Mouse (Mus musculus) hindbrain, embryonic 14.5 days (tissue): ENCODE data around the gene Stx1b. TPM values are rescaled to one million over a fixed set of nuclear protein-coding genes. Genes with fewer than 3 reads are reported as not detected.
A peak's percentile ranks its signal among the peaks of the same experiment; 100 is the strongest.

Experiments
- ATAC-seq: fragments of 200-750 bp; cut with Nextera tagmentation; 2 replicates; pipeline ENCODE4 v1.8.0; 2017; ENCODE audit warnings: moderate number of reproducible peaks, mild to moderate bottlenecking, moderate TSS enrichment, moderate library complexity; ENCODE audit not compliant: low FRiP score
- DNase-seq: peaks from one replicate; pipeline ENCODE4 v3.0.0-alpha.2; 2015; ENCODE audit warnings: low spot score
- H3K27ac ChIP-seq: fragments of 300-500 bp; sonication (generic); 2 replicates; pipeline ENCODE4 v1.5.1; 2014; ENCODE audit warnings: mild to moderate bottlenecking, moderate library complexity
- H3K27me3 ChIP-seq: fragments of 300-500 bp; sonication (generic); 2 replicates; pipeline ENCODE4 v1.6.1; 2014; ENCODE audit warnings: mild to moderate bottlenecking, low read length, mixed read lengths; ENCODE audit not compliant: control insufficient read depth, insufficient read depth
- H3K36me3 ChIP-seq: fragments of 300-500 bp; sonication (generic); replicated peaks from 2 replicates; pipeline ENCODE4 v1.6.1; 2014; ENCODE audit not compliant: control insufficient read depth, insufficient read depth
- H3K4me1 ChIP-seq: fragments of 300-500 bp; sonication (generic); replicated peaks from 2 replicates; pipeline ENCODE4 v1.6.1; 2014; ENCODE audit warnings: antibody characterized with exemption, low read length, mixed read lengths; ENCODE audit not compliant: control insufficient read depth, insufficient read depth
- H3K4me2 ChIP-seq: fragments of 300-500 bp; sonication (generic); replicated peaks from 2 replicates; pipeline ENCODE4 v1.6.1; 2014; ENCODE audit warnings: mild to moderate bottlenecking, moderate library complexity
- H3K4me3 ChIP-seq: fragments of 300-500 bp; sonication (generic); replicated peaks from 2 replicates; pipeline ENCODE4 v1.5.1; 2014; ENCODE audit warnings: mild to moderate bottlenecking, low read length
- H3K9ac ChIP-seq: fragments of 300-500 bp; sonication (generic); 2 replicates; pipeline ENCODE4 v1.6.1; 2014
- H3K9me3 ChIP-seq: fragments of 300-500 bp; sonication (generic); 2 replicates; pipeline ENCODE4 v1.6.1; 2016; ENCODE audit warnings: low read length; ENCODE audit not compliant: control insufficient read depth
- WGBS: fragments of 180-500 bp; shearing (Covaris S2); extraction: QIAGEN DNeasy Blood & Tissue Kit; methylation state at CpG from one replicate; pipeline ENCODE4 v1.1.7; 2014; 5-methylcytosine and 5-hydroxymethylcytosine counted together
- polyA plus RNA-seq: library from polyadenylated mRNA; unstranded; fragments of >200 nt; fragmentation: Nextera tagmentation; extraction: Ambion mirVana; gene quantifications from 2 replicates; pipeline ENCODE4 v1.2.1, GENCODE M21; 2014

The Stx1b gene
- polyA plus RNA-seq, 1 experiment from 2014 or later: 59.7 TPM

GRCm38 (mm10) chr7:127810650-127811049, 13.7 kb downstream of the Stx1b start:
- Histone ChIP-seq H3K36me3 (peaks cover 89% of the 10 kb centered on the region), H3K4me2 (no peak overlapping the region), H3K4me3 (no peak overlapping the region), H3K9me3 (no peaks in the 10 kb centered on the region), H3K4me1 (no peaks in the 10 kb centered on the region), H3K27me3 (no peaks in the 10 kb centered on the region), H3K9ac (no peak overlapping the region), H3K27ac (no peak overlapping the region)
- WGBS: 77% methylated on average over 10 of the region's 10 CpGs
- ATAC-seq (no peak), DNase-seq (no peak)

GRCm38 (mm10) chr7:127809846-127810245, 14.5 kb downstream of the Stx1b start:
- ATAC-seq: no peak
- no peak overlapping the region for H3K4me3 ChIP-seq
- peaks cover 87% of the 10 kb centered on the region for H3K36me3 ChIP-seq
- H3K9me3 ChIP-seq: no peaks in the 10 kb centered on the region
- no peak overlapping the region for H3K27ac ChIP-seq
- H3K4me1 ChIP-seq: no peaks in the 10 kb centered on the region
- no peak overlapping the region for H3K9ac ChIP-seq
- no peaks in the 10 kb centered on the region for H3K27me3 ChIP-seq
- DNase-seq: no peak
- WGBS: 94% methylated on average over 1 of the region's 1 CpGs
- no peak overlapping the region for H3K4me2 ChIP-seq

DNA sequence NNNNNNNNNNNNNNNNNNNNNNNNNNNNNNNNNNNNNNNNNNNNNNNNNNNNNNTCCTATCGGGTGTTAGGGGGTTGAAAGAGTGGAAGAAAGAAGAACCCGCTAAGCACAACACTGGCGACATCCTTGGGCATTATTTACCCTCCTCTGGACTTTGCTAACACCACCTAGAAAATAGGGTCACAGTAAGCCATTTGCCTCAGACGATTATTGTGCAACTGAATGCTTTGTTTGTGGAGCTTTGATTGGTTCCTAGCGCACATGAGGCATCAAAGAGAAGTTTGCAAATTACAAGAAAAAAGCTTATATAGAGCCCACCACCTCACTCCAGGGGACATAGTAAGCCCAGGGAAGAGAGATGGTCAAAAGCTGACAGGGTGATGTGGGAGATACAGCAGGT, 15.5 kb downstream of the Stx1b start:
- Histone ChIP-seq H3K4me1 (no peaks in the 10 kb centered on the region), H3K9me3 (no peaks in the 10 kb centered on the region), H3K36me3 (peaks cover 78% of the 10 kb centered on the region), H3K27me3 (no peaks in the 10 kb centered on the region), H3K27ac (no peak overlapping the region), H3K4me3 (no peak overlapping the region), H3K9ac (no peak overlapping the region), H3K4me2 (no peak overlapping the region)
- no peak for DNase-seq
- ATAC-seq: no peak
- 80% methylated on average over 5 of the region's 5 CpGs for WGBS

DNA sequence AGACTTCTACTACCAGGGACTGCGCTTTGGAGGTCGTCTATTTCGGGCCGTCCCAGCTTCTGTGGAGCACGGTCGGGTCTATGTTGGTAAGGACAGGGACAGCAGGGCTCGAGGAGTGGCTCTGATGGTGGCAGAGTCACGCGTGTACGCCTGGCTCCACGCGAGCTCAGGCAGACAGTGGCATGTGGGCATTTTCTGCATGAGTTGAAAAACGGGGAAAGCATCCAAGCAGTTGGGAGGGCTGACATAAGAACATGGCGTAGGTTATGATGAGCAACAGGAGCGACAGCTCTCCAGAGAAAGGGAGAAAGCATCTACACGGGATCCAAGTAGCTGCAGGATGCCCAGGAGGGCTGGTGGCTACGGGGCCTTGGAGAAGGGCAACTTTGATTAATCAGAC, 22.0 kb downstream of the Stx1b start:
- no peaks in the 10 kb centered on the region for H3K27me3 ChIP-seq
- H3K9me3 ChIP-seq: no peaks in the 10 kb centered on the region
- H3K9ac ChIP-seq: no peak overlapping the region
- peaks cover 56% of the 10 kb centered on the region for H3K36me3 ChIP-seq
- H3K4me3 ChIP-seq: no peak overlapping the region
- no peak for DNase-seq
- WGBS: 93% methylated on average over 17 of the region's 17 CpGs
- H3K27ac ChIP-seq: no peak overlapping the region
- H3K4me2 ChIP-seq: no peak overlapping the region
- H3K4me1 ChIP-seq: 0 out of 2 replicates have a peak, but pooled peaks cover 5% of the 10 kb centered on the region
- no peak for ATAC-seq

DNA sequence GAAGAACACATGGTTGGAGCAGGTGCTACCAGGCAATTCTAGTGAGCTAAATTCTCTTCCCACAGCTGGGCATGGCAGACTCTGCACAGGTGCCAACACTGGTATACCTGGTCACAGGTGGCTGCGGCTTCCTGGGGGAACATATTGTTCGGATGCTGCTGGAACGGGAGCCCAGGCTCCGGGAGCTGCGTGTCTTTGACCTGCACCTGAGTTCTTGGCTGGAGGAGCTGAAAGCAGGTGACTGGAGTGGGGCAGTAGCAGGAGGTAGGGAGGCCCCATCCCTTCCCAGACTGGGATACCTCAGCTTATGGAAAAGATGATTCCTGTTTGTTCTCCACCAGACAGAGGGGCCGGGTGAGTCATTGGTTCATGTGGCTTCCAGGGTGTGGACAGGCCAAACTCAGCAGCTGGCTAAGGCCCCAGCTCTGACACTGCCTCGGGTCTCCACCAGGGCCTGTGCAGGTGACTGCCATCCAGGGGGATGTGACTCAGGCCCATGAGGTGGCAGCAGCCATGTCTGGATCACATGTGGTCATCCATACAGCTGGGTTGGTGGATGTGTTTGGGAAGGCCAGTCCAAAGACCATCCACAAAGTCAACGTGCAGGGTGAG, 23.2 kb downstream of the Stx1b start:
- Histone ChIP-seq H3K4me3 (no peak overlapping the region), H3K27ac (no peak overlapping the region), H3K36me3 (peaks cover 61% of the 10 kb centered on the region), H3K27me3 (no peaks in the 10 kb centered on the region), H3K4me1 (0 out of 2 replicates have a peak, but pooled peaks cover 5% of the 10 kb centered on the region), H3K9ac (no peak overlapping the region), H3K9me3 (no peaks in the 10 kb centered on the region), H3K4me2 (peak overlapping the region; percentile 24; the same call in 1 of the 2 replicates)
- DNase-seq: no peak
- 91% methylated on average over 8 of the region's 8 CpGs for WGBS
- 0 out of 2 replicates have a peak, but pooled peaks have one; percentile 1 for ATAC-seq

GRCm38 (mm10) chr7:127800435-127801009, 23.8 kb downstream of the Stx1b start, which contains the start of gene Hsd3b7:
Hsd3b7 (plus strand) TSS chr7:127800604.
- peak within 1 kb of the TSS; percentile 24 for H3K4me2 ChIP-seq
- H3K27me3 ChIP-seq: no peaks in the 10 kb centered on the region
- no peaks in the 10 kb centered on the region for H3K9me3 ChIP-seq
- 0 out of 2 replicates have a peak, but pooled peaks cover 5% of the 10 kb centered on the region for H3K4me1 ChIP-seq
- H3K27ac ChIP-seq: peak within 1 kb of the TSS; percentile 6; the same call in 1 of the 2 replicates
- no peak within 1 kb of the TSS for H3K4me3 ChIP-seq
- WGBS: 44% methylated on average over 4 of the region's 6 CpGs
- DNase-seq: peak; percentile 80
- H3K9ac ChIP-seq: no peak within 1 kb of the TSS
- H3K36me3 ChIP-seq: peaks cover 63% of the 10 kb centered on the region
- peak; percentile 64 for ATAC-seq

DNA sequence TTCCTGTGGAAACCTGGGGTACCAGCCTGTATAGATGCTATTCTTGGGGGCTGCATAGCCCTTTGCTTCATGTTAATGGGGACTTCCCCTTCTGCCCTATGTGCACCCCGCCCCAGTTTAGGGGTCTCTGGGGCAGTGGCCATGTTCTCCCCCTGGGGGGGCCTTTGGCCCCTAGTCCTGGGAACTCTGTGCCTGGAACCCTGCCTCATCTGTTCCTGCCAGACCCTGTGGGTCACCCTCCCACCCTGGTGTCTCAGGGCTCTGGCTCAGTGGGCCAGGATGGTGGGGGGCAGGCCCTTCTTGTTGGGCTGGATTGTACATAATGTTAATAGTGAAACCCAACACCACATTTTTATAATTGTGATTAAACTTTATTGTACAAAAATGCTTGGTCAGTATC, 24.6 kb downstream of the Stx1b start:
- peaks cover 66% of the 10 kb centered on the region for H3K36me3 ChIP-seq
- ATAC-seq: no peak
- 0 out of 2 replicates have a peak, but pooled peaks cover 5% of the 10 kb centered on the region for H3K4me1 ChIP-seq
- 100% methylated on average over 1 of the region's 1 CpGs for WGBS
- no peak for DNase-seq
- no peaks in the 10 kb centered on the region for H3K9me3 ChIP-seq
- H3K9ac ChIP-seq: no peak overlapping the region
- H3K4me3 ChIP-seq: no peak overlapping the region
- H3K27ac ChIP-seq: peak overlapping the region; percentile 6; the same call in 1 of the 2 replicates
- no peaks in the 10 kb centered on the region for H3K27me3 ChIP-seq
- no peak overlapping the region for H3K4me2 ChIP-seq

DNA sequence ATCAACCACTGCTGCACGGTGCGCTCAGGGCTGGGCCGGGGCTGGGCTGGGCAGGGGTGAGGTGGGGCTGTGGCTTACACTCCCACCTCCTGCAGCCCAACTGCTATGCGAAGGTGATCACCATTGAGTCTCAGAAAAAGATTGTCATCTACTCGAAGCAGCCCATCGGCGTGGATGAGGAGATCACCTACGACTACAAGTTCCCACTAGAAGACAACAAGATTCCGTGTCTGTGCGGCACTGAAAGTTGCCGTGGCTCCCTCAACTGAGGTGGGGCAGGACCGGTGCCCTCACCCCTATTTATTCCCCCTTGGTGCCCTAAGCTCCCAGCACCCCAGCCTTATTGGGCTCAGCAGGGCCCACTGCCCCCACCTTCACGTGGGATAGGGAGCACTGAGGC, 25.1 kb downstream of the Stx1b start:
- ATAC-seq (no peak), DNase-seq (no peak)
- Histone ChIP-seq H3K4me3 (no peak overlapping the region), H3K36me3 (peaks cover 71% of the 10 kb centered on the region), H3K9me3 (no peaks in the 10 kb centered on the region), H3K9ac (no peak overlapping the region), H3K27me3 (no peaks in the 10 kb centered on the region), H3K4me1 (0 out of 2 replicates have a peak, but pooled peaks cover 5% of the 10 kb centered on the region), H3K4me2 (no peak overlapping the region), H3K27ac (no peak overlapping the region)
- WGBS: 95% methylated on average over 13 of the region's 13 CpGs

GRCm38 (mm10) chr7:127798591-127798990, 25.8 kb downstream of the Stx1b start:
- WGBS: over 99% methylated on average over 4 of the region's 4 CpGs
- Histone ChIP-seq H3K27ac (no peak overlapping the region), H3K36me3 (peaks cover 74% of the 10 kb centered on the region), H3K27me3 (no peaks in the 10 kb centered on the region), H3K4me3 (no peak overlapping the region), H3K9ac (no peak overlapping the region), H3K4me1 (0 out of 2 replicates have a peak, but pooled peaks cover 5% of the 10 kb centered on the region), H3K9me3 (no peaks in the 10 kb centered on the region), H3K4me2 (no peak overlapping the region)
- no peak for DNase-seq
- ATAC-seq: no peak
